Mouse (Mus musculus): Measurements from ENCODE around the gene Unc119b.

- no peak for TF ChIP-seq CTCF (IDR thresholded peaks at IDR 0.05)
- TF ChIP-seq EP300 (IDR thresholded peaks at IDR 0.05), result no peak
Observed at GRCm38 (mm10) chr5:115124690-115125089, 10.1 kb downstream of the Unc119b start.
